Mouse (Mus musculus) spleen, adult 2 months (tissue): Measurements from ENCODE around the gene Ehf.

Experiments
- CTCF ChIP-seq: fragments of 200-500 bp; IDR thresholded peaks from 2 replicates; pipeline ENCODE4 v1.5.1; 2011; ENCODE audit warnings: mild to moderate bottlenecking, inconsistent platforms; ENCODE audit not compliant: insufficient read depth, insufficient read length, insufficient replicate concordance; ENCODE audit errors: extremely low read depth
- POLR2A ChIP-seq: fragments of 200-500 bp; IDR thresholded peaks from 2 replicates; pipeline ENCODE4 v1.6.1; 2011; ENCODE audit warnings: low read depth, low read length, inconsistent platforms

- peak; percentile 34; the same call in 1 of the 2 replicates for TF ChIP-seq CTCF
- TF ChIP-seq POLR2A, result no peak
Observed at GRCm38 (mm10) chr2:103347417-103347891, 44.4 kb upstream of the Ehf start.
